Mouse (Mus musculus) thymus, adult 2 months (tissue): ENCODE data around the gene Mosmo. TPM values are rescaled to one million over a fixed set of nuclear protein-coding genes. Genes with fewer than 3 reads are reported as not detected.

Experiments used
- DNase-seq: peaks from one replicate; pipeline ENCODE4 v3.0.0; 2021
- H3K27ac ChIP-seq: fragments of 200-500 bp; 2 replicates; pipeline ENCODE4 v1.5.1; 2012; ENCODE audit warnings: low read length, control low read depth; ENCODE audit not compliant: control insufficient read depth, insufficient read depth
- H3K27me3 ChIP-seq: fragments of 200-500 bp; 2 replicates; pipeline ENCODE4 v1.6.1; 2012; ENCODE audit warnings: mild to moderate bottlenecking, low read length, moderate library complexity, mixed read lengths; ENCODE audit not compliant: control insufficient read depth, insufficient read depth
- H3K36me3 ChIP-seq: fragments of 200-500 bp; 2 replicates; pipeline ENCODE4 v1.6.1; 2012; ENCODE audit warnings: mild to moderate bottlenecking, low read length, moderate library complexity; ENCODE audit not compliant: control insufficient read depth, insufficient read depth
- H3K4me1 ChIP-seq: fragments of 200-500 bp; replicated peaks from 2 replicates; pipeline ENCODE4 v1.6.1; 2012; ENCODE audit warnings: low read length; ENCODE audit not compliant: control insufficient read depth, insufficient read depth
- H3K4me3 ChIP-seq: fragments of 200-500 bp; 2 replicates; pipeline ENCODE4 v1.5.1; 2012; ENCODE audit warnings: mild to moderate bottlenecking, low read length, control low read depth, moderate library complexity; ENCODE audit not compliant: control insufficient read depth, insufficient read depth
- CTCF ChIP-seq: fragments of 200-500 bp; IDR thresholded peaks from 2 replicates; pipeline ENCODE4 v1.5.1; 2012; ENCODE audit warnings: mild to moderate bottlenecking, control low read depth, low read length, moderate library complexity, borderline replicate concordance; ENCODE audit not compliant: control insufficient read depth, poor library complexity, insufficient read depth; ENCODE audit errors: extremely low read depth
- POLR2A ChIP-seq: fragments of 200-500 bp; IDR thresholded peaks from 2 replicates; pipeline ENCODE4 v1.6.1; 2012; ENCODE audit warnings: mild to moderate bottlenecking, low read length, control low read depth, moderate library complexity; ENCODE audit not compliant: control insufficient read depth, poor library complexity, insufficient read depth; ENCODE audit errors: extremely low read depth
- WGBS: fragments of 180-500 bp; shearing (Covaris S2); methylation state at CpG from one replicate; pipeline ENCODE4 v1.1.7; 2018; 5-methylcytosine and 5-hydroxymethylcytosine counted together
- polyA plus RNA-seq: library from polyadenylated mRNA; depleted of rRNA; stranded (reverse); fragments of >200 nt; gene quantifications from 2 replicates; pipeline ENCODE4 v1.2.3, GENCODE M21; 2012

Mosmo gene
- polyA plus RNA-seq, 1 experiment = 29.8 TPM

- H3K36me3 ChIP-seq = no peaks in the 10 kb centered on the region
- TF ChIP-seq POLR2A (no peak), CTCF (no peak)
Observed at GRCm38 (mm10) chr7:120721456-120721855, 44.0 kb downstream of the Mosmo start.

GRCm38 (mm10) chr7:120722063-120722462 lies 44.6 kb downstream of the Mosmo start:
- H3K27ac ChIP-seq = no peak overlapping the region
- no peak overlapping the region for H3K4me3 ChIP-seq
- H3K27me3 ChIP-seq = no peaks in the 10 kb centered on the region
- no peaks in the 10 kb centered on the region for H3K36me3 ChIP-seq
- H3K4me1 ChIP-seq = peaks cover 10% of the 10 kb centered on the region
- DNase-seq = no peak
- WGBS = 76% methylated on average over 4 of the region's 4 CpGs
- no peak for TF ChIP-seq CTCF
- TF ChIP-seq POLR2A = no peak

More at GRCm38 (mm10) chr7:120721456-120721855, 44.0 kb downstream of the Mosmo start:
- Histone ChIP-seq H3K4me3 (no peak overlapping the region), H3K4me1 (peaks cover 10% of the 10 kb centered on the region), H3K27ac (no peak overlapping the region), H3K27me3 (no peaks in the 10 kb centered on the region)
- WGBS = 95% methylated on average over 8 of the region's 8 CpGs
- no peak for DNase-seq

- Histone ChIP-seq H3K4me1 (peaks cover 10% of the 10 kb centered on the region), H3K27me3 (no peaks in the 10 kb centered on the region), H3K4me3 (no peak overlapping the region), H3K36me3 (no peaks in the 10 kb centered on the region), H3K27ac (no peak overlapping the region)
- 87% methylated on average over 8 of the region's 8 CpGs for WGBS
- no peak for DNase-seq
- TF ChIP-seq CTCF (no peak), POLR2A (no peak)
Observed at GRCm38 (mm10) chr7:120722839-120723278, 45.4 kb downstream of the Mosmo start.

GRCm38 (mm10) chr7:120727581-120727980 lies 50.2 kb downstream of the Mosmo start:
- Histone ChIP-seq H3K27ac (no peak overlapping the region), H3K4me3 (no peak overlapping the region), H3K36me3 (0 out of 2 replicates have a peak, but pooled peaks cover 4% of the 10 kb centered on the region), H3K4me1 (0 out of 2 replicates have a peak, but pooled peaks cover 2% of the 10 kb centered on the region), H3K27me3 (no peaks in the 10 kb centered on the region)
- DNase-seq = peak; percentile 60
- TF ChIP-seq CTCF (no peak), POLR2A (no peak)
- WGBS = 88% methylated on average over 3 of the region's 3 CpGs

GRCm38 (mm10) chr7:120729635-120730034 lies 52.2 kb downstream of the Mosmo start:
- Histone ChIP-seq H3K27me3 (no peaks in the 10 kb centered on the region), H3K4me1 (no peaks in the 10 kb centered on the region), H3K36me3 (0 out of 2 replicates have a peak, but pooled peaks cover 4% of the 10 kb centered on the region), H3K27ac (no peak overlapping the region), H3K4me3 (no peak overlapping the region)
- TF ChIP-seq POLR2A (no peak), CTCF (no peak)
- DNase-seq = no peak
- 13% methylated on average over 5 of the region's 5 CpGs for WGBS

GRCm38 (mm10) chr7:120732906-120733305 lies 55.5 kb downstream of the Mosmo start:
- Histone ChIP-seq H3K27me3 (no peaks in the 10 kb centered on the region), H3K27ac (no peak overlapping the region), H3K4me3 (no peak overlapping the region), H3K36me3 (0 out of 2 replicates have a peak, but pooled peaks cover 4% of the 10 kb centered on the region), H3K4me1 (no peaks in the 10 kb centered on the region)
- WGBS = 95% methylated on average over 7 of the region's 7 CpGs
- TF ChIP-seq CTCF = no peak
- no peak for TF ChIP-seq POLR2A
- no peak for DNase-seq

- WGBS = 76% methylated on average over 6 of the region's 6 CpGs
- H3K27me3 ChIP-seq = no peaks in the 10 kb centered on the region
- H3K4me1 ChIP-seq = no peaks in the 10 kb centered on the region
- H3K4me3 ChIP-seq = no peak within 1 kb of the TSS
- TF ChIP-seq CTCF (no peak), POLR2A (no peak)
- H3K27ac ChIP-seq = no peak within 1 kb of the TSS
- no peaks in the 10 kb centered on the region for H3K36me3 ChIP-seq
- no peak for DNase-seq
Observed at GRCm38 (mm10) chr7:120739018-120739417, 61.6 kb downstream of the Mosmo start, which contains the start of gene Vwa3a. Gene Vwa3a (plus strand): TSS chr7:120739318.
